Mouse (Mus musculus): Measurements from ENCODE around the gene Ctsd.

GRCm38 (mm10) chr7:142430160-142430678 lies 42.4 kb upstream of the Ctsd start:
- no peak for TF ChIP-seq CTCF (IDR thresholded peaks at IDR 0.05; ENCODE audit: borderline replicate concordance, control insufficient read depth, extremely low read depth, insufficient read depth, low read length, poor library complexity)
- TF ChIP-seq POLR2A (IDR thresholded peaks at IDR 0.05; ENCODE audit: control insufficient read depth, extremely low read depth, insufficient read depth, low read length, poor library complexity), result no peak
